Mouse (Mus musculus): ENCODE data around the gene Jdp2.

DNA sequence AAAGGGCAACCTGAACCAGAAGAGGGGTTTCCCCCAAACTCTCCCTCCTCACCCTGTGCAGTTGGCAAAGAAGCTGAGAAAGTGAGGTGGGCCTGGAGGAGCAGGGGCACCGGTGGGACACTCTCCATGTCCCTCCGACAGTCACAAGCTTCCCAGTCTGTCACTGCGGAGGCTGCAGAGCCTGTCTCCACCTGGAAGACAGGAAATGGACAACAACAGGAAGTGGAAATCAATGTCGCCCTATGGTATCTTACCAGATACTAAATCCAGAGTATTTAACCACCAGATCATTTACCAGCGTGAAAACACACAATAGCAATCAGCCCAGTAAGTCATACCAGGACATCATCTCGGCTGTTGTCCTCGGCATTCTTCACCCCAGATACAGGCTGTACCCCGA, 67.3 kb downstream of the Jdp2 start:
- TF ChIP-seq ZNF384 (IDR thresholded peaks at IDR 0.05; ENCODE audit: low read depth, low read length) (no peak), CHD2 (IDR thresholded peaks at IDR 0.05; ENCODE audit: low read depth, low read length) (no peak), HCFC1 (IDR thresholded peaks at IDR 0.05; ENCODE audit: borderline replicate concordance, insufficient read depth, low read length) (no peak), ZC3H11A (IDR thresholded peaks at IDR 0.05; ENCODE audit: borderline replicate concordance, low read depth, low read length) (no peak)
